Mouse (Mus musculus) liver, adult 2 months (tissue): ENCODE data around the gene Taf13.

Experiments
- CTCF ChIP-seq: fragments of 200-500 bp; IDR thresholded peaks from 2 replicates; pipeline ENCODE4 v1.5.1; 2011; ENCODE audit warnings: low read depth, low read length, control low read depth
- POLR2A ChIP-seq: fragments of 200-500 bp; IDR thresholded peaks from 2 replicates; pipeline ENCODE4 v1.6.1; 2011; ENCODE audit warnings: low read length, control low read depth; ENCODE audit not compliant: insufficient read depth; ENCODE audit errors: extremely low read depth

DNA sequence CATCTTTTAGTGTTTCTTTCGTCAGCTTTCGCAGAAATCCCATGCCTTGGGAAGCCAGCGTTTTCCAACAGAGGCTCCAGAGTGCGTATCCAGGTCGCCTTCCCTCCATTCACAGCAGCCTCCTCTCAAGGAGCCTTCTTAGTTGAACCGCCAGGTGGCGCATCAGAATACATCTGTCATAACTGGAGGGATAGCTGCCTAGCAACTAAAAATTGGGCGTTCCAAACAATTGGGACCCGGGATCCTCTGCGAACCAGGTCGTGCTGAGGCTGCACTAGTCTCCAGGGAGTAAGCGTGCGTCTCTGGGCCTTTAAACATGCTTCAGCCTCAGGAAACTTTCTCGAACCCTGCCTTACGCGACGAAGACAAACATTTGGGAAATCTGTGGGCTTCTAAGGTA is 34.2 kb upstream of the Taf13 start:
- TF ChIP-seq CTCF (peak; percentile 81), POLR2A (no peak)
